Mouse (Mus musculus) hindbrain, embryonic 16.5 days (tissue): ENCODE measurements around the gene Zfp446. TPM values are rescaled to one million over a fixed set of nuclear protein-coding genes. Genes with fewer than 3 reads are reported as not detected.

Source experiments
- ATAC-seq: fragments of 200-750 bp; cut with Nextera tagmentation; 2 replicates; pipeline ENCODE4 v1.8.0; 2017; ENCODE audit warnings: moderate TSS enrichment, moderate library complexity
- H3K27ac ChIP-seq: fragments of 300-500 bp; sonication (generic); 2 replicates; pipeline ENCODE4 v1.5.1; 2014; ENCODE audit warnings: low read depth, mild to moderate bottlenecking, control low read depth, low read length, moderate library complexity
- H3K27me3 ChIP-seq: fragments of 300-500 bp; sonication (generic); replicated peaks from 2 replicates; pipeline ENCODE4 v1.6.1; 2014; ENCODE audit warnings: low read length; ENCODE audit not compliant: control insufficient read depth, insufficient read depth
- H3K36me3 ChIP-seq: fragments of 300-500 bp; sonication (generic); 2 replicates; pipeline ENCODE4 v1.6.1; 2014; ENCODE audit warnings: mild to moderate bottlenecking, low read length, moderate library complexity, mixed read lengths; ENCODE audit not compliant: control insufficient read depth, insufficient read depth
- H3K4me1 ChIP-seq: fragments of 300-500 bp; sonication (generic); 2 replicates; pipeline ENCODE4 v1.6.1; 2014; ENCODE audit warnings: low read depth, low read length; ENCODE audit not compliant: control insufficient read depth, insufficient read depth
- H3K4me2 ChIP-seq: fragments of 300-500 bp; sonication (generic); 2 replicates; pipeline ENCODE4 v1.6.1; 2014; ENCODE audit warnings: mild to moderate bottlenecking, low read length, control low read depth, moderate library complexity
- H3K4me3 ChIP-seq: fragments of 300-500 bp; sonication (generic); 2 replicates; pipeline ENCODE4 v1.5.1; 2014; ENCODE audit warnings: mild to moderate bottlenecking, low read length, control low read depth, moderate library complexity
- H3K9ac ChIP-seq: fragments of 300-500 bp; sonication (generic); 2 replicates; pipeline ENCODE4 v1.6.1; 2014; ENCODE audit warnings: low read depth, mild to moderate bottlenecking, control low read depth, low read length, moderate library complexity
- H3K9me3 ChIP-seq: fragments of 300-500 bp; sonication (generic); 2 replicates; pipeline ENCODE4 v1.6.1; 2014; ENCODE audit warnings: mild to moderate bottlenecking, low read length, moderate library complexity; ENCODE audit not compliant: control insufficient read depth
- WGBS: fragments of 180-500 bp; shearing (Covaris S2); extraction: QIAGEN DNeasy Blood & Tissue Kit; methylation state at CpG from one replicate; pipeline ENCODE4 v1.1.7; 2014; 5-methylcytosine and 5-hydroxymethylcytosine counted together
- polyA plus RNA-seq: library from polyadenylated mRNA; unstranded; fragments of >200 nt; fragmentation: Nextera tagmentation; extraction: Ambion mirVana; gene quantifications from 2 replicates; pipeline ENCODE4 v1.2.1, GENCODE M21; 2015

The Zfp446 gene
- polyA plus RNA-seq, 1 experiment from 2014 or later: 11.9 TPM

DNA sequence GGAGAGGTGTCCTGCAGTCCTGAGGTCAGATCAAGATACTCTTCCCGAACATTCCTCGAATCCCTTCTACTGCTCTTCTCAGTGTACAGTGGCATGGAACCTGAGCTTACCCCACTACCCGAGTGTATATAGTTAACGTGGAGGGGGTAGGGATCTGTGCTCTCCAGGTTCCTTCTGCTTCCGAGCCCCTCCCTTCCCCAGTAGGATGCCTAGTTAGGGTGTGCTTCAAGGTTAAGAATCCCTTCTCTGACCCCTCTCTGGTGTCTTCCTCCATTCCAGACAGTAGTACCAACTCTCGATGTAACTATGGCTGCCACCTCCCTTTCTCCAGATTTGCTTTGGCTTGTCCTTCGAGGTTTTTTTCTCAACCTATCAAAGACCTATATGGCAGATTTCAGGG, 2.6 kb downstream of the Zfp446 start:
- Histone ChIP-seq H3K9ac (no peak overlapping the region), H3K4me2 (no peak overlapping the region), H3K4me3 (no peak overlapping the region), H3K9me3 (no peaks in the 10 kb centered on the region), H3K4me1 (peaks cover 11% of the 10 kb centered on the region), H3K27ac (no peak overlapping the region), H3K27me3 (no peaks in the 10 kb centered on the region), H3K36me3 (no peaks in the 10 kb centered on the region)
- no peak for ATAC-seq
- WGBS: 84% methylated on average over 7 of the region's 7 CpGs

DNA sequence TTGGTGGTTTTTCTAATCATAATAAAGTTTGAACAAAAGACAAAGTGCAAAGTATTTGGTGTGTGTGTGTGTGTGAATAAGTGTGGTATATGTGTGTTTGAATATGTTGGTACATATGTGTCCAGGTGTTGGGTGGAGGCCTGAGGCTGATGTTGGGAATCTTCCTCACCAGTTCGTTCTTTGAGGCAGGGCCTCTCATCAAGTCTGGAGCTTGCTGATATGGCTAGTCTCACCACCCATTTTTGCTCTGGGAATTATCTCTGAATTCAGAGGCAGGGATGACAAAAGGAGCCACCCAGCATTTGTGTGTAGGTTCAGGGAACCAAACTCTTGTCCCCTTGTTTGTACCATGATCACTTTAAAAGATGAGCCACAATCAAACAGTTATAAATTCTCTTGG, 8.1 kb downstream of the Zfp446 start:
- Histone ChIP-seq H3K27ac (no peak overlapping the region), H3K4me2 (no peak overlapping the region), H3K27me3 (no peaks in the 10 kb centered on the region), H3K4me3 (no peak overlapping the region), H3K9me3 (no peaks in the 10 kb centered on the region), H3K36me3 (no peaks in the 10 kb centered on the region), H3K4me1 (no peaks in the 10 kb centered on the region), H3K9ac (no peak overlapping the region)
- ATAC-seq: no peak
- WGBS: 91% methylated on average over 1 of the region's 1 CpGs

DNA sequence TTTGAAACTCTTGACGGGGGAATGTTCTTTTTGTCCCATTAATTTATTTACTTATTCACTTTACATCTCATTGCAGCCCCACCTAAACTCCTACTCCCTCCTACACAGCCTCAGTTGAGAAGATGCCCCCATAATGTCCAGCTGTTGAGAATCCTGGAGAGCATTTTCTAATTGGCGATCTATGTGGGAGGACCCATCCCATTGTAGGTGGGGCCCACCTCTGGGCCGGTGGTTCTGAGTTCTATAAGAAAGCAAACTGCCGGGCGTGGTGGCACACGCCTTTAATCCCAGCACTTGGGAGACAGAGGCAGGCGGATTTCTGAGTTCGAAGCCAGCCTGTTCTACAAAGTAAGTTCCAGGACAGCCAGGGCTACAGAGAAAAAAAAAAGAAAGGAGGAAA, 9.3 kb downstream of the Zfp446 start:
- no peak overlapping the region for H3K4me3 ChIP-seq
- no peaks in the 10 kb centered on the region for H3K36me3 ChIP-seq
- no peak overlapping the region for H3K4me2 ChIP-seq
- ATAC-seq: no peak
- no peaks in the 10 kb centered on the region for H3K27me3 ChIP-seq
- 89% methylated on average over 8 of the region's 8 CpGs for WGBS
- H3K9ac ChIP-seq: no peak overlapping the region
- H3K27ac ChIP-seq: no peak overlapping the region
- H3K4me1 ChIP-seq: no peaks in the 10 kb centered on the region
- H3K9me3 ChIP-seq: no peaks in the 10 kb centered on the region

DNA sequence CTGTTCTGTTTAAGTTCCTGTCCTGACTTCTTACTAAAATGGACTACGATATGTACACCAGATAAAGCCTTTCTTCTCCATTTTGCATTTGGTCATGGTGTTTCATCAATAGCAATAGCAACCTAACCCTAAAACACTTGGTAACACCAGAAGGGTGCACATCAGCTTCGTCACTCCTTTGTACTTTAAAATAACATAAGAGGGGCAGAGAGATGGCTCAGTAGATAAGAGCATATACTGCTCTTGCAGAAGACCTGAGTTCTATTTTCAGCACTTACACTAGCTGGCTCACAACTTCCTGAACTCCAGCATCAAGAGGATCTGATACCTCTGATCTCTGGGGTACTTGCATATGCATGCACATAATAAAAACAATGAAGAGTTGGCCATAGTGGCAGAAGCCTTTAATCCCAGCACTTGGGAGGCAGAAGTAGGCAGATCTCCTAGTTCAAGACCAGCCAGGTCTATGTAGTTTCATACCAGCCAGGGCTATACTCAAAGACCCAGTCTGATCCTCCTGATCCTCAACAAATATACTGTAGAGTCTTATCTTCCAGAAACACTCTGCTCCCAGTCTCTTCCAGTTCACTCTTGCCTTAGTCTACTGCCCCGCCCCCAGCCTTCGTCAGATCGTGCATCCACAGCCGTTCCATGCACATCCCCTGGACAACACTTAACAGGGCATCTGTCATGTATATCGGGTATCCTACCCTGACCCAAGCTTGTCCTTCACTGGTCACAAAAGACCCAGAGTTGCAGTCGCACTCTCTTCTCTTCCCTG, 10.0 kb downstream of the Zfp446 start:
- ATAC-seq: no peak
- H3K27me3 ChIP-seq: no peaks in the 10 kb centered on the region
- no peak overlapping the region for H3K27ac ChIP-seq
- no peak overlapping the region for H3K9ac ChIP-seq
- no peaks in the 10 kb centered on the region for H3K9me3 ChIP-seq
- H3K4me2 ChIP-seq: no peak overlapping the region
- 86% methylated on average over 8 of the region's 8 CpGs for WGBS
- no peaks in the 10 kb centered on the region for H3K36me3 ChIP-seq
- H3K4me1 ChIP-seq: no peaks in the 10 kb centered on the region
- no peak overlapping the region for H3K4me3 ChIP-seq

DNA sequence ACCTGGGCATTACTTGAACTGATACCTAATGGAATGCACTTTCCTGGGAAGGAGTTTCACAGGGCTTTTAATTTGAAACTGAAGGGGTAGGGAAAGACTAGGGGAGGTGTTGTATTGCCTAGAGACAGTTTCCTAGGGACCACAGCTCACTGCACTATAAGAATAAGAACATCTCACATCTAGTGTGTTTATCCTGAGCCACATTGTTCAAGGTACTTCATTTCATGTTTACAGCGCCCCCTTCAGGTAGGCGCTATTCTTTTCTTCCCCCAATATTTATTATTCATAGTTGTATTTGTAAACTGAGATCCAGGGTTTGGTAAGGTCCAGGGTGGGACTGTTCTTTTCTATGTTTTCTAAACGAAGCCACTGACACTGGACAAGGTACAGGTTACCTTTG, 14.6 kb downstream of the Zfp446 start:
- ATAC-seq: no peak
- no peak overlapping the region for H3K27ac ChIP-seq
- no peaks in the 10 kb centered on the region for H3K27me3 ChIP-seq
- no peak overlapping the region for H3K4me2 ChIP-seq
- H3K4me3 ChIP-seq: no peak overlapping the region
- no peak overlapping the region for H3K9ac ChIP-seq
- H3K4me1 ChIP-seq: no peaks in the 10 kb centered on the region
- H3K9me3 ChIP-seq: no peaks in the 10 kb centered on the region
- H3K36me3 ChIP-seq: no peaks in the 10 kb centered on the region
- WGBS: 3% methylated on average over 3 of the region's 3 CpGs

DNA sequence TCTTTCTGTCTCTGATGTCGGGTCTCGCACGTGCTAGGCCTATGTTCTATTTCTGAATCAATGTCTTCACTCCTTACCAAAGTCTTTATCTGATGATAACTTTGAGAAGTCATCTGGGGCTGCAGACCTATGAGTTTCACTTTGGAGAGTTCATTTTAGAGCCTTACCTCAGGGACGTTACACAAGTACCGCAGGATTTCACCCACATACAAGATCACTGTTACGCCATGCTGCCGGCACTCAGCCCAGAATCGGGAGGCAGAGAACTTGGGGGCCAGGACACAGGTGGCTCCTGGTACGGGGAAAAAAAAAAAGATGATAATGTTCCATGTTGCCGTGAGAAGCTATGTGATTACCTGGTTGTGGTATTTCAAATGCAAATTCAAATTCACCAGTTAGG, 15.5 kb downstream of the Zfp446 start:
- no peaks in the 10 kb centered on the region for H3K9me3 ChIP-seq
- no peak overlapping the region for H3K27ac ChIP-seq
- ATAC-seq: no peak
- H3K27me3 ChIP-seq: no peaks in the 10 kb centered on the region
- no peak overlapping the region for H3K4me3 ChIP-seq
- H3K9ac ChIP-seq: no peak overlapping the region
- H3K36me3 ChIP-seq: no peaks in the 10 kb centered on the region
- no peak overlapping the region for H3K4me2 ChIP-seq
- H3K4me1 ChIP-seq: no peaks in the 10 kb centered on the region
- WGBS: 93% methylated on average over 10 of the region's 10 CpGs

DNA sequence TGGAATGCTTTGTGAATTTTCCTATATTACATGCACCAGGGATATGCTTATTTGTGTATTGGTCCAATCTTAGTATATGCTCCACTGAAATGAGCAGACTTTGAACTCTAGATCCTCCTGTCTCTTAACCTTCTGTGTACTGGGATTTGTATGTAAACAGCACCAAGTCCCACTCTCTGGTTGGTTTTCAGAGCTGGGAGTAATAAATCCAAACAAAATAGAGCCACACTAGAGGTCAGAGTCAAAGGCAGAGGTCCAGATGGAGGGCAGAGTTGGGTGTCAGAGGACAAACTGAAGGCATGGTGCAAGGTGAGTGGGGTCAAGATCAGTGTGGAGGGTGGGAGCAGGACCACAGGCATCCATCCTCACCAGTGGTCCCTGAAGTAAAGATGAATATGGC, 18.2 kb downstream of the Zfp446 start:
- no peak for ATAC-seq
- Histone ChIP-seq H3K4me1 (no peaks in the 10 kb centered on the region), H3K27ac (no peak overlapping the region), H3K9ac (no peak overlapping the region), H3K27me3 (no peaks in the 10 kb centered on the region), H3K4me3 (no peak overlapping the region), H3K4me2 (no peak overlapping the region), H3K36me3 (no peaks in the 10 kb centered on the region), H3K9me3 (no peaks in the 10 kb centered on the region)

DNA sequence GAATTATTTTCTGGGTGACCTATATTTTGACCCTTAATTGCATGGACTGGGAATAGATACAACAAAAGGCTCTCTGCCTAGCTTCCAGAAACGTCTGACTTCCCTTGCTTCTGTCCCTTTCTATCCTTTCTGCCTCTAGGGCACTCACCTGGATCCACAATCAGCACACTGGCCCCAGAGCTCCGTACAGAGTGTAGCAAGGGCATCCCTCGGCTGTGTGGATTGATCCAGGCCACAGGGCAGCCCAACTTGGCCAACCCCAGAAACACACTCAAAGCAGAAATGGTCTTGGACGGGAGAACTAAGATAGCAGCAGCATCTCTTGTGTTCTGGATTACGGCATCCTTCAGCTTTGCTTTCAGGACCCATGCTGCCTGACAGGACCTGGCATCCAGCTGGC, 19.6 kb downstream of the Zfp446 start:
- Histone ChIP-seq H3K4me1 (no peaks in the 10 kb centered on the region), H3K4me2 (no peak overlapping the region), H3K9me3 (no peaks in the 10 kb centered on the region), H3K27me3 (no peaks in the 10 kb centered on the region), H3K9ac (no peak overlapping the region), H3K4me3 (no peak overlapping the region), H3K36me3 (no peaks in the 10 kb centered on the region), H3K27ac (no peak overlapping the region)
- WGBS: 69% methylated on average over 5 of the region's 5 CpGs
- no peak for ATAC-seq

DNA sequence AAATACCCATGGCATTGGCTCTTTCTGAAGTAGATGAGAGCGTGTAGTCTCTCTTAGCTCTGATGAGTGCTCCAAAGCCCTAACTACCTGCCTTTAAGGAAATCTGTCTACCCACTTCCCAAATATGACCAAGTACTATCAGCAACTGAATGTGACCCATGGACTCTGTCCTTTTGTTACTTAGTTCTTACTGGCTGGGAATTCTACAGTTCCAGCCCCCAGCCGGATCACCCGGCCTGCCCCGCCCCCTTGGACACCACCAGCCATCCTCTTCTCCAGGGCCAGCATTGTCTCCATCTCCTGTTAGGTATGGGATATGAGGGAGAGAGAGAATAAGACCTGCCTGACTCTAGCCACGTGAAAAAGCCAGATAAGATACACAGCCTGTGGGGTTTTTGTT, 20.4 kb downstream of the Zfp446 start, which contains the start of gene Slc27a5:
Slc27a5 (minus strand) TSS at position 140 of the 400 bp plus-strand sequence.
- Histone ChIP-seq H3K4me3 (no peak within 1 kb of the TSS), H3K9me3 (no peaks in the 10 kb centered on the region), H3K9ac (no peak within 1 kb of the TSS), H3K36me3 (no peaks in the 10 kb centered on the region), H3K27me3 (no peaks in the 10 kb centered on the region), H3K4me2 (no peak within 1 kb of the TSS), H3K27ac (no peak within 1 kb of the TSS), H3K4me1 (no peaks in the 10 kb centered on the region)
- ATAC-seq: no peak
- WGBS: 73% methylated on average over 5 of the region's 5 CpGs
